Mouse (Mus musculus): ENCODE measurements around the gene Gas1. TPM values are rescaled to one million over a fixed set of nuclear protein-coding genes. Genes with fewer than 3 reads are reported as not detected.

Gene Gas1
- 0.18 TPM for total RNA-seq (2023)

GRCm38 (mm10) chr13:60177106-60177796, at the start of gene Gas1:
Gas1 (minus strand) TSS chr13:60177365.

Measured in CD4-positive naive resting alpha-beta T cell, adult 76 days (primary cell).